Mouse (Mus musculus): ENCODE measurements around the gene Ormdl3.

- TF ChIP-seq EP300 (IDR thresholded peaks at IDR 0.05; ENCODE audit: insufficient read depth, low read depth, low read length) (no peak), CTCF (IDR thresholded peaks at IDR 0.05) (no peak)
Observed at GRCm38 (mm10) chr11:98584146-98584545, 3.0 kb downstream of the Ormdl3 start.

Data from heart, adult 2 months (tissue).